Mouse (Mus musculus) midbrain, embryonic 13.5 days (tissue): ENCODE results near the gene Aqp7. TPM values are rescaled to one million over a fixed set of nuclear protein-coding genes. Genes with fewer than 3 reads are reported as not detected.

Experiments
- ATAC-seq: fragments of 200-750 bp; cut with Nextera tagmentation; 2 replicates; pipeline ENCODE4 v1.8.0; 2017; ENCODE audit warnings: mild to moderate bottlenecking, moderate TSS enrichment, moderate library complexity
- H3K27ac ChIP-seq: fragments of 300-500 bp; sonication (generic); 2 replicates; pipeline ENCODE4 v1.5.1; 2015; ENCODE audit warnings: inconsistent platforms, mild to moderate bottlenecking, moderate library complexity
- H3K27me3 ChIP-seq: fragments of 300-500 bp; sonication (generic); 2 replicates; pipeline ENCODE4 v1.6.1; 2015; ENCODE audit warnings: mild to moderate bottlenecking, inconsistent platforms
- H3K36me3 ChIP-seq: fragments of 300-500 bp; sonication (generic); 2 replicates; pipeline ENCODE4 v1.6.1; 2015; ENCODE audit warnings: mild to moderate bottlenecking, inconsistent platforms
- H3K4me1 ChIP-seq: fragments of 300-500 bp; sonication (generic); replicated peaks from 2 replicates; pipeline ENCODE4 v1.6.1; 2015; ENCODE audit warnings: inconsistent platforms
- H3K4me2 ChIP-seq: fragments of 300-500 bp; sonication (generic); replicated peaks from 2 replicates; pipeline ENCODE4 v1.6.1; 2015; ENCODE audit warnings: moderate library complexity, mild to moderate bottlenecking, inconsistent platforms
- H3K4me3 ChIP-seq: fragments of 300-500 bp; sonication (generic); replicated peaks from 2 replicates; pipeline ENCODE4 v1.5.1; 2015; ENCODE audit warnings: mild to moderate bottlenecking, inconsistent platforms
- H3K9ac ChIP-seq: fragments of 300-500 bp; sonication (generic); replicated peaks from 2 replicates; pipeline ENCODE4 v1.6.1; 2015; ENCODE audit warnings: mild to moderate bottlenecking, inconsistent platforms
- H3K9me3 ChIP-seq: fragments of 300-500 bp; sonication (generic); 2 replicates; pipeline ENCODE4 v1.6.1; 2016; ENCODE audit warnings: mild to moderate bottlenecking, inconsistent platforms
- WGBS: fragments of 180-500 bp; shearing (Covaris S2); methylation state at CpG from one replicate; pipeline ENCODE4 v1.1.7; 2015; 5-methylcytosine and 5-hydroxymethylcytosine counted together
- polyA plus RNA-seq: library from polyadenylated mRNA; unstranded; fragments of >200 nt; fragmentation: Nextera tagmentation; extraction: Ambion mirVana; gene quantifications from 2 replicates; pipeline ENCODE4 v1.2.1, GENCODE M21; 2015

Aqp7 gene
- polyA plus RNA-seq, 1 experiment from 2014 or later, result not detected

GRCm38 (mm10) chr4:41029372-41029771 lies 18.6 kb downstream of the Aqp7 start:
- Histone ChIP-seq H3K9me3 (no peaks in the 10 kb centered on the region), H3K27ac (no peak overlapping the region), H3K27me3 (no peaks in the 10 kb centered on the region), H3K4me2 (no peak overlapping the region), H3K36me3 (peaks cover 20% of the 10 kb centered on the region), H3K4me3 (no peak overlapping the region), H3K4me1 (no peaks in the 10 kb centered on the region), H3K9ac (no peak overlapping the region)
- ATAC-seq, result no peak
- WGBS, result 93% methylated on average over 5 of the region's 5 CpGs

GRCm38 (mm10) chr4:41028272-41028671 lies 19.7 kb downstream of the Aqp7 start:
- 83% methylated on average over 4 of the region's 4 CpGs for WGBS
- Histone ChIP-seq H3K4me2 (no peak overlapping the region), H3K36me3 (peaks cover 31% of the 10 kb centered on the region)

GRCm38 (mm10) chr4:41027872-41028271 lies 20.1 kb downstream of the Aqp7 start:
- Histone ChIP-seq H3K4me1 (no peaks in the 10 kb centered on the region), H3K36me3 (peaks cover 34% of the 10 kb centered on the region), H3K9ac (no peak overlapping the region), H3K4me2 (no peak overlapping the region), H3K9me3 (no peaks in the 10 kb centered on the region), H3K27ac (no peak overlapping the region), H3K27me3 (no peaks in the 10 kb centered on the region), H3K4me3 (no peak overlapping the region)
- WGBS, result 88% methylated on average over 3 of the region's 3 CpGs
- no peak for ATAC-seq

More at GRCm38 (mm10) chr4:41028272-41028671, 19.7 kb downstream of the Aqp7 start:
- no peaks in the 10 kb centered on the region for H3K27me3 ChIP-seq
- no peak overlapping the region for H3K27ac ChIP-seq
- no peaks in the 10 kb centered on the region for H3K4me1 ChIP-seq
- no peaks in the 10 kb centered on the region for H3K9me3 ChIP-seq
- ATAC-seq, result no peak
- H3K9ac ChIP-seq, result no peak overlapping the region
- H3K4me3 ChIP-seq, result no peak overlapping the region

- Histone ChIP-seq H3K4me2 (no peak overlapping the region), H3K9me3 (no peaks in the 10 kb centered on the region), H3K4me3 (no peak overlapping the region), H3K27ac (no peak overlapping the region), H3K9ac (no peak overlapping the region), H3K36me3 (peaks cover 49% of the 10 kb centered on the region), H3K4me1 (no peaks in the 10 kb centered on the region), H3K27me3 (no peaks in the 10 kb centered on the region)
- 74% methylated on average over 8 of the region's 8 CpGs for WGBS
- no peak for ATAC-seq
These were observed 21.7 kb downstream of the Aqp7 start for GRCm38 (mm10) chr4:41026086-41026787.

GRCm38 (mm10) chr4:41021094-41021493 lies 26.8 kb downstream of the Aqp7 start:
- H3K4me1 ChIP-seq, result no peaks in the 10 kb centered on the region
- H3K27ac ChIP-seq, result no peak overlapping the region
- H3K9me3 ChIP-seq, result no peaks in the 10 kb centered on the region
- WGBS, result 86% methylated on average over 5 of the region's 5 CpGs
- H3K4me3 ChIP-seq, result no peak overlapping the region
- H3K27me3 ChIP-seq, result no peaks in the 10 kb centered on the region
- H3K36me3 ChIP-seq, result peaks cover 77% of the 10 kb centered on the region
- H3K9ac ChIP-seq, result no peak overlapping the region
- no peak for ATAC-seq
- no peak overlapping the region for H3K4me2 ChIP-seq

GRCm38 (mm10) chr4:41015798-41016197 lies 32.1 kb downstream of the Aqp7 start:
- no peak overlapping the region for H3K9ac ChIP-seq
- 95% methylated on average over 5 of the region's 5 CpGs for WGBS
- no peak overlapping the region for H3K4me3 ChIP-seq
- no peak overlapping the region for H3K27ac ChIP-seq
- H3K4me2 ChIP-seq, result no peak overlapping the region
- no peaks in the 10 kb centered on the region for H3K9me3 ChIP-seq
- H3K4me1 ChIP-seq, result no peaks in the 10 kb centered on the region
- H3K27me3 ChIP-seq, result no peaks in the 10 kb centered on the region
- peaks cover 78% of the 10 kb centered on the region for H3K36me3 ChIP-seq
- no peak for ATAC-seq

GRCm38 (mm10) chr4:41013351-41013750 lies 34.6 kb downstream of the Aqp7 start:
- H3K27ac ChIP-seq, result no peak overlapping the region
- peaks cover 77% of the 10 kb centered on the region for H3K36me3 ChIP-seq
- no peak for ATAC-seq
- no peak overlapping the region for H3K9ac ChIP-seq
- H3K4me3 ChIP-seq, result no peak overlapping the region
- H3K4me2 ChIP-seq, result no peak overlapping the region
- 90% methylated on average over 3 of the region's 3 CpGs for WGBS
- H3K27me3 ChIP-seq, result no peaks in the 10 kb centered on the region
- no peaks in the 10 kb centered on the region for H3K4me1 ChIP-seq
- H3K9me3 ChIP-seq, result no peaks in the 10 kb centered on the region

- Histone ChIP-seq H3K4me3 (no peak overlapping the region), H3K36me3 (peaks cover 89% of the 10 kb centered on the region), H3K9me3 (no peaks in the 10 kb centered on the region), H3K4me1 (no peaks in the 10 kb centered on the region), H3K27me3 (no peaks in the 10 kb centered on the region), H3K4me2 (no peak overlapping the region), H3K27ac (no peak overlapping the region), H3K9ac (no peak overlapping the region)
- ATAC-seq, result no peak
- WGBS, result 88% methylated on average over 9 of the region's 9 CpGs
These were observed 46.9 kb downstream of the Aqp7 start for GRCm38 (mm10) chr4:41000842-41001639.

GRCm38 (mm10) chr4:41000271-41000670 lies 47.7 kb downstream of the Aqp7 start:
- ATAC-seq, result no peak
- H3K4me2 ChIP-seq, result no peak overlapping the region
- H3K36me3 ChIP-seq, result peaks cover 94% of the 10 kb centered on the region
- no peak overlapping the region for H3K4me3 ChIP-seq
- H3K27ac ChIP-seq, result no peak overlapping the region
- H3K9me3 ChIP-seq, result no peaks in the 10 kb centered on the region
- no peaks in the 10 kb centered on the region for H3K27me3 ChIP-seq
- H3K4me1 ChIP-seq, result no peaks in the 10 kb centered on the region
- WGBS, result 79% methylated on average over 1 of the region's 1 CpGs
- no peak overlapping the region for H3K9ac ChIP-seq

- Histone ChIP-seq H3K9ac (no peak overlapping the region), H3K27ac (no peak overlapping the region), H3K27me3 (no peaks in the 10 kb centered on the region), H3K4me1 (no peaks in the 10 kb centered on the region), H3K36me3 (peaks cover 91% of the 10 kb centered on the region), H3K4me2 (no peak overlapping the region), H3K9me3 (no peaks in the 10 kb centered on the region), H3K4me3 (no peak overlapping the region)
- 96% methylated on average over 4 of the region's 4 CpGs for WGBS
- no peak for ATAC-seq
These were observed 50.0 kb downstream of the Aqp7 start for GRCm38 (mm10) chr4:40997916-40998315.

- Histone ChIP-seq H3K4me1 (no peaks in the 10 kb centered on the region), H3K9me3 (no peaks in the 10 kb centered on the region), H3K27me3 (no peaks in the 10 kb centered on the region), H3K4me2 (no peak overlapping the region), H3K27ac (no peak overlapping the region), H3K4me3 (no peak overlapping the region), H3K9ac (no peak overlapping the region), H3K36me3 (peaks cover 91% of the 10 kb centered on the region)
- WGBS, result 93% methylated on average over 6 of the region's 6 CpGs
- ATAC-seq, result no peak
These were observed 51.6 kb downstream of the Aqp7 start for GRCm38 (mm10) chr4:40996302-40996701.

- H3K4me2 ChIP-seq, result no peak overlapping the region
- no peak overlapping the region for H3K4me3 ChIP-seq
- no peak for ATAC-seq
- H3K4me1 ChIP-seq, result no peaks in the 10 kb centered on the region
- H3K9me3 ChIP-seq, result no peaks in the 10 kb centered on the region
- no peak overlapping the region for H3K9ac ChIP-seq
- no peak overlapping the region for H3K27ac ChIP-seq
- H3K27me3 ChIP-seq, result no peaks in the 10 kb centered on the region
- WGBS, result 83% methylated on average over 6 of the region's 6 CpGs
- peaks cover 88% of the 10 kb centered on the region for H3K36me3 ChIP-seq
These were observed 58.3 kb downstream of the Aqp7 start for GRCm38 (mm10) chr4:40989633-40990032.
